35 mouse cellular contexts compared by ENCODE assay signal in the genomic region with DNA sequence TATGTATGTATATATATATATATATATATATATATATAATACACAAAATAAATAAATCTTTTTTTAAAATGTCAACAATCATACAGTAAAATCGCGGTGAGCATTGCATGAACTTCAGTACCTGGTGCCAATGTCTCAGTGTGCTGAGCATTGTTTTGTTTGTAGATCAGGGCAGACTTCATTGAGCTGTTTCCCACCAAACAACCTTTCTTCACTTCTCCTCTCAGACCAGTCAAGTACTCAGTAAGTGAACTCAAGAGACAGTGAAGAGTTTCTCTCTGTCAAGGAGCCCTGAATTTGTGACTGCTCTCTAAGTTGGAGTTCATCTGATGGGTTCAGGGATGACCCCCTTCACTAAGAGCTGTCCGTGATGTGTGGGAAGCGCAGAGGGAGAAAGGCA. TPM values are rescaled to one million over a fixed set of nuclear protein-coding genes. Genes with fewer than 3 reads are reported as not detected.
"Had no signal": no experiment of that assay in that cellular context is flagged by ENCODE, and none has a peak within 500 bp of the region (broad histone marks: within the 10 kb centered on the region; RNA-seq: fewer than 3 reads in every experiment).

No protein-coding gene starts in this region.

- H3K27me3 ChIP-seq: heart, embryonic 12.5 days; heart, embryonic 13.5 days; heart, embryonic 15.5 days; hindbrain, embryonic 12.5 days; hindbrain, embryonic 13.5 days; hindbrain, embryonic 15.5 days; intestine, embryonic 15.5 days; kidney, embryonic 15.5 days had no signal

- DNase-seq: heart, postnatal 10 days; heart, postnatal 14 days; heart, postnatal 36 days; kidney, adult 11 months; kidney, adult 18-20 months; kidney, adult 2 months; kidney, adult 8-10 months; kidney, adult 9 months; kidney, postnatal 10 days; kidney, postnatal 14 days; kidney, postnatal 25 days; kidney, postnatal 36 days; kidney, postnatal 4 days; layer of hippocampus, adult 9-11 months; layer of hippocampus, postnatal 36 days had no signal

- H3K4me2 ChIP-seq: heart, embryonic 11.5 days; heart, embryonic 12.5 days; heart, embryonic 13.5 days; heart, embryonic 15.5 days; hindbrain, embryonic 12.5 days; hindbrain, embryonic 13.5 days; hindbrain, embryonic 14.5 days; hindbrain, embryonic 15.5 days; intestine, embryonic 15.5 days; kidney, embryonic 15.5 days had no signal

- H3K9me3 ChIP-seq: heart, embryonic 10.5 days; heart, embryonic 12.5 days; heart, embryonic 13.5 days; heart, embryonic 15.5 days; hindbrain, embryonic 10.5 days; hindbrain, embryonic 12.5 days; hindbrain, embryonic 13.5 days; hindbrain, embryonic 15.5 days; intestine, embryonic 15.5 days; kidney, embryonic 15.5 days had no signal

- H3K4me3 ChIP-seq: heart, embryonic 10.5 days; heart, embryonic 12.5 days; heart, embryonic 13.5 days; heart, embryonic 15.5 days; hindbrain, embryonic 10.5 days; hindbrain, embryonic 12.5 days; hindbrain, embryonic 13.5 days; hindbrain, embryonic 15.5 days; intestine, embryonic 15.5 days; kidney, embryonic 15.5 days; layer of hippocampus, adult 2 months had no signal

- H3K4me1 ChIP-seq: heart, embryonic 10.5 days; heart, embryonic 12.5 days; heart, embryonic 13.5 days; heart, embryonic 15.5 days; hindbrain, embryonic 10.5 days; hindbrain, embryonic 12.5 days; hindbrain, embryonic 13.5 days; hindbrain, embryonic 15.5 days; intestine, embryonic 15.5 days; kidney, embryonic 15.5 days had no signal

- H3K9ac ChIP-seq: heart, embryonic 12.5 days; heart, embryonic 13.5 days; heart, embryonic 15.5 days; hindbrain, embryonic 12.5 days; hindbrain, embryonic 13.5 days; hindbrain, embryonic 14.5 days; hindbrain, embryonic 15.5 days; intestine, embryonic 15.5 days; kidney, embryonic 15.5 days had no signal

- H3K27ac ChIP-seq: heart, embryonic 10.5 days; heart, embryonic 13.5 days; heart, embryonic 15.5 days; hindbrain, embryonic 10.5 days; hindbrain, embryonic 12.5 days; hindbrain, embryonic 13.5 days; hindbrain, embryonic 14.5 days; hindbrain, postnatal 0 days; intestine, embryonic 15.5 days; kidney, embryonic 15.5 days; kidney, postnatal 0 days; layer of hippocampus, adult 2 months had no signal

- ATAC-seq: hindbrain, embryonic 16.5 days; hindbrain, postnatal 0 days; inflammation-experienced regulatory T-cells, adult 6 months; intestine, embryonic 15.5 days; intestine, embryonic 16.5 days; intestine, postnatal 0 days had no signal

- H3K36me3 ChIP-seq: heart, embryonic 10.5 days; heart, embryonic 12.5 days; heart, embryonic 13.5 days; heart, embryonic 15.5 days; hindbrain, embryonic 10.5 days; hindbrain, embryonic 12.5 days; hindbrain, embryonic 13.5 days; hindbrain, embryonic 15.5 days; intestine, embryonic 15.5 days; kidney, embryonic 15.5 days had no signal

RNA-seq across cellular contexts. Expression of gene Cfap61, which starts 38.0 kb away (rescaled TPM):
- total RNA-seq: hematopoietic stem cell, adult 5-6 weeks had no signal
- polyA plus RNA-seq: inflammation-experienced regulatory T-cells, adult 6 months had no signal
